ENCODE assay signal across 8 mouse cellular contexts in the genomic region with DNA sequence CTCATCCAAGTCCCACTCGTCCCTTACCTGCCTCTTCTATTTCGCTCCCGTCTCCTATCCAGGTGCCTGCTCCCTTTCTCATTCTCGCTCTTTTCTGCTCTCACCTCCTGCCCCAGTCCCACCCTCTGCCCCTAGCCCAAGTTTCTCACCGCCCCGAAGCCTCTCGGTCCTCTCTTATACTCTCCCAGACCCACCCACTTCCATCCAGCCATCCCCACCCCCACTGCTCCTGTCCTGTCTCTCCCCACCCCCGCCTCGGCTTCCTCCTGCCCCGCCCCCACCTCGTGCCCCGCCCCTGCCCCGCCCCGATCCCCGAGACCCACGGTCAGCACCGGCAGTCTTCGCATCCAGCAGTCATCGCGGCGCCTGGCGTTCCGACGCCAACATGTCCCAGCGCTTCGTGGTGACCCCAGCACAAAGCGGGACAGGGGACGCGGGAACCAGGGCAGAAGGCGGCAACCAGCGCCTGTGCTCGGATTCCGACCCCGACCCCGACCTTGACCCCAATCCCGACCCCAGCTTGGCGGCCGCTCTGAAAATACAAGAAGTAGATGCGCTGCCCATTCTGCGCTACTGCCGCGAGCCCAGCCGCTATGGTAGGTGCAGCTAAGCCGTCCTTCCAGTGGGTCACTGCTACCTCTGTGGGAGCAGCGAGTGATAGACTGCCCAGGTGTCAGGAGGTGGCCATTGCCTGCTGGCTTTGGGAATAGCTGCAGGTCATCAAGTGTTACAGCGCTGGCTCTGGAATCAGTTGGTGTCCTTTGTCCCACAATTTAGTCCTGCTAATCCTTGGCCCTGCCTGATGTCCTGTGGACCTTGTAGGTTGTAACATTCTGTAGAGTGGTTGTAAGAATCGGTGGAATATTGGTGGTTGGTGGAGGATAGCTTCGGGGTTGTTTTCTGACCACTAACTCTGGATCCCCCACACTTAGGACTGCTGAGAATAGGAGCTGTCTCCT. TPM values are rescaled to one million over a fixed set of nuclear protein-coding genes. Genes with fewer than 3 reads are reported as not detected.
A peak's percentile ranks its signal among the peaks of the same experiment; 100 is the strongest.
DNase-seq lines count a peak whose midpoint lies in the region; ATAC-seq lines count a peak whose summit lies in the region.

A gene (plus strand): TSS at position 353 of the 959 bp plus-strand sequence.

- H3K27me3 ChIP-seq in erythroblast, embryonic 14.5 days (ENCODE audit: control insufficient read depth) = peaks cover 29% of the 10 kb centered on the region
- peaks cover 4% of the 10 kb centered on the region; the same call in 1 of the 2 replicates for H3K27me3 ChIP-seq in heart, embryonic 14.5 days (ENCODE audit: control insufficient read depth, insufficient read depth, low read length)
- peaks cover 32% of the 10 kb centered on the region for H3K27me3 ChIP-seq in midbrain, embryonic 13.5 days

- H3K36me3 ChIP-seq in erythroblast, embryonic 14.5 days (ENCODE audit: control insufficient read depth) = no peaks in the 10 kb centered on the region
- no peaks in the 10 kb centered on the region for H3K36me3 ChIP-seq in heart, embryonic 14.5 days (ENCODE audit: control insufficient read depth, insufficient read depth, low read length)
- H3K36me3 ChIP-seq in midbrain, embryonic 13.5 days = no peaks in the 10 kb centered on the region

- peak within 1 kb of the TSS; percentile 55 for H3K9ac ChIP-seq in heart, embryonic 14.5 days (ENCODE audit: low read length)
- peak within 1 kb of the TSS; percentile 48 for H3K9ac ChIP-seq in midbrain, embryonic 13.5 days (replicated peaks)

- H3K4me2 ChIP-seq in heart, embryonic 14.5 days (ENCODE audit: low read length) = peak within 1 kb of the TSS; percentile 79
- peak within 1 kb of the TSS; percentile 66 for H3K4me2 ChIP-seq in midbrain, embryonic 13.5 days (replicated peaks)

- DNase-seq in large intestine, adult 2 months (ENCODE audit: low read depth, low spot score) = no peak
- peak; percentile 82 for DNase-seq in thymus, postnatal 4 days
- DNase-seq in cerebellum, adult 18-20 months = no peak

- H3K4me3 ChIP-seq in erythroblast, embryonic 14.5 days (replicated peaks) = peak within 1 kb of the TSS; percentile 2
- H3K4me3 ChIP-seq in brown adipose tissue, adult 24 weeks (ENCODE audit: insufficient read depth, low read depth, low read length) = peak within 1 kb of the TSS; percentile 50
- peak within 1 kb of the TSS; percentile 30 to 32 for H3K4me3 ChIP-seq in heart, embryonic 14.5 days (ENCODE audit: control insufficient read depth in 1 of 2, insufficient read depth in 1 of 2, low read depth in 1 of 2, low read length in 2 of 2)
- peak within 1 kb of the TSS; percentile 39 for H3K4me3 ChIP-seq in midbrain, embryonic 13.5 days (replicated peaks)

- H3K4me1 ChIP-seq in erythroblast, embryonic 14.5 days (ENCODE audit: control insufficient read depth) = no peaks in the 10 kb centered on the region
- H3K4me1 ChIP-seq in brown adipose tissue, adult 24 weeks (ENCODE audit: control insufficient read depth, insufficient read depth, insufficient read length, low read length) = peaks cover 22% of the 10 kb centered on the region
- H3K4me1 ChIP-seq in heart, embryonic 14.5 days (ENCODE audit: control insufficient read depth in 2 of 2, insufficient read depth in 2 of 2, low read length in 2 of 2) = peaks cover 9 to 22% of the 10 kb centered on the region in 2 experiments
- peaks cover 9% of the 10 kb centered on the region for H3K4me1 ChIP-seq in midbrain, embryonic 13.5 days (replicated peaks)

- no peak within 1 kb of the TSS for H3K27ac ChIP-seq in brown adipose tissue, adult 24 weeks (replicated peaks; ENCODE audit: low read depth, low read length)
- H3K27ac ChIP-seq in heart, embryonic 14.5 days (replicated peaks in 1 of 2; ENCODE audit: control insufficient read depth in 1 of 2, insufficient read depth in 1 of 2, low read depth in 2 of 2, low read length in 2 of 2) = no peak within 1 kb of the TSS
- H3K27ac ChIP-seq in midbrain, embryonic 13.5 days = no peak within 1 kb of the TSS

- no peak for ATAC-seq in erythroblast, adult 5-6 weeks (replicated peaks; ENCODE audit: low FRiP score, poor library complexity, severe bottlenecking)
- peak; percentile 38; the same call in 1 of the 2 replicates for ATAC-seq in heart, embryonic 14.5 days (ENCODE audit: insufficient number of reproducible peaks, insufficient read depth, low FRiP score, low read depth)
- ATAC-seq in midbrain, embryonic 13.5 days = peak; percentile 66

- no peaks in the 10 kb centered on the region for H3K9me3 ChIP-seq in erythroblast, embryonic 14.5 days (ENCODE audit: control insufficient read depth, low read length)
- no peaks in the 10 kb centered on the region for H3K9me3 ChIP-seq in heart, embryonic 14.5 days (ENCODE audit: control insufficient read depth, low read length)
- no peaks in the 10 kb centered on the region for H3K9me3 ChIP-seq in midbrain, embryonic 13.5 days

- 4% methylated on average over 48 of the region's 48 CpGs for WGBS in heart, embryonic 14.5 days
- 9% methylated on average over 48 of the region's 48 CpGs for WGBS in large intestine, adult 2 months
- 4% methylated on average over 46 of the region's 48 CpGs for WGBS in midbrain, embryonic 13.5 days

RNA-seq across cellular contexts. Expression of the gene that starts here (rescaled TPM):
- polyA plus RNA-seq in erythroblast, embryonic 14.5 days (2012) = 0.04 and 0.20 TPM in 2 replicates
- total RNA-seq in erythroblast, adult 5-6 weeks (2015; ENCODE audit: low replicate concordance) = 0.58 and 8.4 TPM in 2 replicates
- 0.43 and 0.56 TPM in 2 replicates for total RNA-seq in erythroblast, adult 5-6 weeks (2017; ENCODE audit: low replicate concordance)
- 17.7 and 29.3 TPM in 2 replicates for polyA plus RNA-seq in brown adipose tissue, adult 24 weeks (2012; ENCODE audit: insufficient read depth, insufficient read length, missing spikeins)
- polyA plus RNA-seq in heart, embryonic 14.5 days (2014; fragmentation: Nextera tagmentation; extraction: Ambion mirVana) = 39.4 and 44.1 TPM in 2 replicates
- 74.3 and 141 TPM in 2 replicates for polyA plus RNA-seq in large intestine, adult 2 months (2012; rRNA removed)
- polyA plus RNA-seq in midbrain, embryonic 13.5 days (2015; fragmentation: Nextera tagmentation; extraction: Ambion mirVana) = 16.0 and 18.5 TPM in 2 replicates

Comparison
In these comparisons a context has a peak if more than half of its experiments do, and no peak if none do; other contexts are left out.
1. RNA of the gene that starts here (polyA plus RNA-seq): 74.3 to 141 TPM in large intestine, adult 2 months, 39.4 to 44.1 TPM in heart, embryonic 14.5 days, 17.7 to 29.3 TPM in brown adipose tissue, adult 24 weeks and 16.0 to 18.5 TPM in midbrain, embryonic 13.5 days; 0.04 to 0.20 TPM in erythroblast, embryonic 14.5 days; every median in the first group is over 10 times any median in the second.
2. Peak in every context shown above with its lines, with median percentiles within 50 percentile points of each other: H3K4me3 ChIP-seq.